Mouse (Mus musculus): Measurements from ENCODE around the gene Pten. TPM values are rescaled to one million over a fixed set of nuclear protein-coding genes. Genes with fewer than 3 reads are reported as not detected.
"Not testable (repeated sequence)": the region's sequence is repeated elsewhere in the genome, so short reads cannot be mapped to it uniquely, and the experiment has no call there.

Pten gene
- polyA plus RNA-seq, 1 experiment from 2014 or later = 6.7 TPM

GRCm38 (mm10) chr19:32792610-32793009 lies 35.3 kb downstream of the Pten start:
- no peaks in the 10 kb centered on the region for H3K27me3 ChIP-seq (replicated peaks; ENCODE audit: low read depth, poor library complexity, severe bottlenecking)
- DNase-seq (ENCODE audit: low spot score) = no peak
- 61% methylated on average over 6 of the region's 6 CpGs for WGBS
- no peak overlapping the region for H3K4me3 ChIP-seq
- H3K36me3 ChIP-seq (replicated peaks) = no peaks in the 10 kb centered on the region
- H3K9me3 ChIP-seq = no peaks in the 10 kb centered on the region
- no peak overlapping the region for H3K27ac ChIP-seq (replicated peaks)
- peaks cover 63% of the 10 kb centered on the region for H3K4me1 ChIP-seq

GRCm38 (mm10) chr19:32793901-32794300 lies 36.6 kb downstream of the Pten start:
- Histone ChIP-seq H3K4me1 (peaks cover 52% of the 10 kb centered on the region), H3K9me3 (no peaks in the 10 kb centered on the region), H3K27ac (replicated peaks) (no peak overlapping the region), H3K4me3 (no peak overlapping the region), H3K36me3 (replicated peaks) (peaks cover 6% of the 10 kb centered on the region), H3K27me3 (replicated peaks; ENCODE audit: low read depth, poor library complexity, severe bottlenecking) (no peaks in the 10 kb centered on the region)
- DNase-seq (ENCODE audit: low spot score) = no peak

GRCm38 (mm10) chr19:32800557-32800956 lies 43.3 kb downstream of the Pten start:
- Histone ChIP-seq H3K9me3 (no peaks in the 10 kb centered on the region), H3K4me1 (peaks cover 11% of the 10 kb centered on the region; the same call in 1 of the 2 replicates), H3K4me3 (no peak overlapping the region), H3K27ac (replicated peaks) (no peak overlapping the region), H3K27me3 (replicated peaks; ENCODE audit: low read depth, poor library complexity, severe bottlenecking) (no peaks in the 10 kb centered on the region), H3K36me3 (replicated peaks) (peaks cover 40% of the 10 kb centered on the region)
- 76% methylated on average over 2 of the region's 2 CpGs for WGBS
- DNase-seq (ENCODE audit: low spot score) = no peak

GRCm38 (mm10) chr19:32804703-32805102 lies 47.4 kb downstream of the Pten start:
- Histone ChIP-seq H3K27ac (replicated peaks) (no peak overlapping the region), H3K27me3 (replicated peaks; ENCODE audit: low read depth, poor library complexity, severe bottlenecking) (no peaks in the 10 kb centered on the region), H3K9me3 (no peaks in the 10 kb centered on the region), H3K4me3 (no peak overlapping the region), H3K36me3 (replicated peaks) (peaks cover 36% of the 10 kb centered on the region), H3K4me1 (0 out of 2 replicates have a peak, but pooled peaks cover 4% of the 10 kb centered on the region)
- WGBS = 88% methylated on average over 4 of the region's 4 CpGs
- no peak for DNase-seq (ENCODE audit: low spot score)

- Histone ChIP-seq H3K4me1 (no peaks in the 10 kb centered on the region), H3K27me3 (replicated peaks; ENCODE audit: low read depth, poor library complexity, severe bottlenecking) (no peaks in the 10 kb centered on the region), H3K27ac (replicated peaks) (no peak overlapping the region), H3K9me3 (no peaks in the 10 kb centered on the region), H3K4me3 (no peak overlapping the region), H3K36me3 (replicated peaks) (peaks cover 28% of the 10 kb centered on the region)
- no peak for DNase-seq (ENCODE audit: low spot score)
- 95% methylated on average over 2 of the region's 2 CpGs for WGBS
Measured at GRCm38 (mm10) chr19:32807610-32808009, 50.3 kb downstream of the Pten start.

- Histone ChIP-seq H3K27ac (replicated peaks) (no peak overlapping the region), H3K36me3 (replicated peaks) (peaks cover 24% of the 10 kb centered on the region), H3K9me3 (no peaks in the 10 kb centered on the region), H3K27me3 (replicated peaks; ENCODE audit: low read depth, poor library complexity, severe bottlenecking) (no peaks in the 10 kb centered on the region), H3K4me3 (no peak overlapping the region), H3K4me1 (no peaks in the 10 kb centered on the region)
- WGBS = 87% methylated on average over 6 of the region's 6 CpGs
- DNase-seq (ENCODE audit: low spot score) = no peak
Measured at GRCm38 (mm10) chr19:32808690-32809089, 51.4 kb downstream of the Pten start.

- WGBS = 86% methylated on average over 3 of the region's 3 CpGs
- no peaks in the 10 kb centered on the region for H3K4me1 ChIP-seq
Measured at GRCm38 (mm10) chr19:32809117-32809516, 51.8 kb downstream of the Pten start.

GRCm38 (mm10) chr19:32818759-32819158 lies 61.5 kb downstream of the Pten start:
- WGBS = 89% methylated on average over 4 of the region's 4 CpGs
- H3K27ac ChIP-seq (replicated peaks) = no peak overlapping the region
- H3K27me3 ChIP-seq (replicated peaks; ENCODE audit: low read depth, poor library complexity, severe bottlenecking) = no peaks in the 10 kb centered on the region
- DNase-seq (ENCODE audit: low spot score) = no peak
- no peak overlapping the region for H3K4me3 ChIP-seq
- H3K9me3 ChIP-seq = no peaks in the 10 kb centered on the region
- peaks cover 47% of the 10 kb centered on the region for H3K36me3 ChIP-seq (replicated peaks)
- H3K4me1 ChIP-seq = no peaks in the 10 kb centered on the region

More at GRCm38 (mm10) chr19:32809117-32809516, 51.8 kb downstream of the Pten start:
- H3K27ac ChIP-seq (replicated peaks) = no peak overlapping the region
- no peak overlapping the region for H3K4me3 ChIP-seq
- H3K36me3 ChIP-seq (replicated peaks) = peaks cover 23% of the 10 kb centered on the region
- H3K9me3 ChIP-seq = no peaks in the 10 kb centered on the region
- H3K27me3 ChIP-seq (replicated peaks; ENCODE audit: low read depth, poor library complexity, severe bottlenecking) = no peaks in the 10 kb centered on the region
- no peak for DNase-seq (ENCODE audit: low spot score)

- H3K4me3 ChIP-seq; DNase-seq (ENCODE audit: low spot score); H3K4me1 ChIP-seq; H3K27me3 ChIP-seq (replicated peaks; ENCODE audit: low read depth, poor library complexity, severe bottlenecking); H3K9me3 ChIP-seq; H3K27ac ChIP-seq (replicated peaks): not testable (repeated sequence)
- no CpG with 5 or more reads among the region's 7 CpGs for WGBS
- peaks cover 32% of the 10 kb centered on the region for H3K36me3 ChIP-seq (replicated peaks)
Measured at GRCm38 (mm10) chr19:32822959-32823358, 65.7 kb downstream of the Pten start.

- H3K9me3 ChIP-seq = no peaks in the 10 kb centered on the region
- no peaks in the 10 kb centered on the region for H3K27me3 ChIP-seq (replicated peaks; ENCODE audit: low read depth, poor library complexity, severe bottlenecking)
- no peak overlapping the region for H3K4me3 ChIP-seq
- H3K4me1 ChIP-seq = no peaks in the 10 kb centered on the region
- no peak for DNase-seq (ENCODE audit: low spot score)
- H3K36me3 ChIP-seq (replicated peaks) = 0 out of 2 replicates have a peak, but pooled peaks cover under 1% of the 10 kb centered on the region
- no peak overlapping the region for H3K27ac ChIP-seq (replicated peaks)
- WGBS = 89% methylated on average over 4 of the region's 4 CpGs
Measured at GRCm38 (mm10) chr19:32826616-32827015, 69.3 kb downstream of the Pten start.

GRCm38 (mm10) chr19:32829871-32830270 lies 72.6 kb downstream of the Pten start:
- no peak overlapping the region for H3K4me3 ChIP-seq
- no peaks in the 10 kb centered on the region for H3K27me3 ChIP-seq (replicated peaks; ENCODE audit: low read depth, poor library complexity, severe bottlenecking)
- no peak for DNase-seq (ENCODE audit: low spot score)
- H3K27ac ChIP-seq (replicated peaks) = no peak overlapping the region
- H3K36me3 ChIP-seq (replicated peaks) = no peaks in the 10 kb centered on the region
- 86% methylated on average over 2 of the region's 2 CpGs for WGBS
- no peaks in the 10 kb centered on the region for H3K9me3 ChIP-seq
- H3K4me1 ChIP-seq = no peaks in the 10 kb centered on the region

- Histone ChIP-seq H3K36me3 (replicated peaks) (no peaks in the 10 kb centered on the region), H3K4me1 (no peaks in the 10 kb centered on the region), H3K9me3 (no peaks in the 10 kb centered on the region), H3K27me3 (replicated peaks; ENCODE audit: low read depth, poor library complexity, severe bottlenecking) (no peaks in the 10 kb centered on the region), H3K4me3 (no peak overlapping the region), H3K27ac (replicated peaks) (no peak overlapping the region)
- no peak for DNase-seq (ENCODE audit: low spot score)
- whole genome bisulfite sequencing = 92% methylated on average over 4 of the region's 4 CpGs
Measured at GRCm38 (mm10) chr19:32831286-32831685, 74.0 kb downstream of the Pten start.

GRCm38 (mm10) chr19:32840491-32840890 lies 83.2 kb downstream of the Pten start:
- no peak for DNase-seq (ENCODE audit: low spot score)
- Histone ChIP-seq H3K36me3 (replicated peaks) (no peaks in the 10 kb centered on the region), H3K27ac (replicated peaks) (no peak overlapping the region), H3K27me3 (replicated peaks; ENCODE audit: low read depth, poor library complexity, severe bottlenecking) (no peaks in the 10 kb centered on the region), H3K4me3 (no peak overlapping the region), H3K9me3 (no peaks in the 10 kb centered on the region), H3K4me1 (no peaks in the 10 kb centered on the region; the same call in 1 of the 2 replicates)
- WGBS = 95% methylated on average over 6 of the region's 6 CpGs

- Histone ChIP-seq H3K4me3 (no peak overlapping the region), H3K27me3 (replicated peaks; ENCODE audit: low read depth, poor library complexity, severe bottlenecking) (no peaks in the 10 kb centered on the region), H3K4me1 (no peaks in the 10 kb centered on the region; the same call in 1 of the 2 replicates), H3K9me3 (no peaks in the 10 kb centered on the region), H3K36me3 (replicated peaks) (no peaks in the 10 kb centered on the region), H3K27ac (replicated peaks) (no peak overlapping the region)
- WGBS = 89% methylated on average over 5 of the region's 5 CpGs
- no peak for DNase-seq (ENCODE audit: low spot score)
Measured at GRCm38 (mm10) chr19:32844486-32844885, 87.2 kb downstream of the Pten start.
